Mouse (Mus musculus): Measurements from ENCODE around the gene Tmcc1.

DNA sequence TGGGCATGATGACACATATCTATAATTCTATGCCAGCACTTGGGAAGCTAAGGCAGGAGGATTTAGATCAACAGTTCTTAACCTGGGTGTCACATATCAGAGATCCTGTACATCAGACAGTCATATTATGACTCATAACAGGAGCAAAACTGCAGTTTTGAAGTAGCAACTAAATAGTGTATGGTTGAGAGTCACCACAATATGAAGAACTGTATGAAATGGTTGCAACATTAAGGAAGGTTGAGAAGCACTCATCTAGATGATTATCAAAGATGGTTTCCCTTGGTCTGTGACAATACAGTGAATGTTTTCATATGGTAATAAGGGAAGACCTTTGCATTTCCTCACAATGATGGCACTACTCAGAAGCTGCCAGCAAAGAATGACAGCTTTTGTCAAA lies 103.9 kb downstream of the Tmcc1 start:
- no peak for TF ChIP-seq MAX (IDR thresholded peaks at IDR 0.05; ENCODE audit: low read length)
- TF ChIP-seq CTCF (IDR thresholded peaks at IDR 0.05 in 2 of 3, conservative IDR thresholded peaks at IDR 0.05 in 1 of 3; ENCODE audit: control insufficient read depth in 1 of 3, insufficient read depth in 1 of 3, low read depth in 2 of 3, low read length in 3 of 3, poor library complexity in 1 of 3, severe bottlenecking in 1 of 3) = no peak

All from MEL (cell line).